Mouse (Mus musculus) MEL (cell line): ENCODE measurements around the gene Arhgap42. TPM values are rescaled to one million over a fixed set of nuclear protein-coding genes. Genes with fewer than 3 reads are reported as not detected.

Source experiments
- DNase-seq: peaks from one replicate; pipeline ENCODE4 v3.0.0; 2011; ENCODE audit warnings: low read depth, low spot score
- H3K27ac ChIP-seq: 2 replicates; pipeline ENCODE4 v1.5.1; 2012; ENCODE audit warnings: low read depth, mild to moderate bottlenecking, control low read depth, low read length, moderate library complexity; ENCODE audit not compliant: control insufficient read depth
- H3K27me3 ChIP-seq, 2 experiments: fragments of 150-350 bp in 1 of 2; sonication (generic) in 1 of 2; 2 replicates each; pipeline ENCODE4 v1.6.1; 2012; ENCODE audit warnings: low read length in 2 of 2, mild to moderate bottlenecking in 2 of 2, improper control_type of control experiment in 1 of 2, moderate library complexity in 1 of 2; ENCODE audit not compliant: insufficient read depth in 2 of 2, control insufficient read depth in 1 of 2
- H3K36me3 ChIP-seq, 2 experiments: 2 replicates each; pipeline ENCODE4 v1.6.1; 2012 to 2014; ENCODE audit warnings: low read length in 2 of 2, improper control_type of control experiment in 1 of 2, inconsistent platforms in 1 of 2, mild to moderate bottlenecking in 1 of 2; ENCODE audit not compliant: insufficient read depth in 2 of 2, control insufficient read depth in 1 of 2
- H3K4me1 ChIP-seq, 2 experiments: fragments of 150-350 bp in 1 of 2; sonication (generic) in 1 of 2; 2 replicates each; pipeline ENCODE4 v1.6.1; 2012; ENCODE audit warnings: low read length in 2 of 2, improper control_type of control experiment in 1 of 2, mild to moderate bottlenecking in 1 of 2; ENCODE audit not compliant: insufficient read depth in 2 of 2, control insufficient read depth in 1 of 2
- H3K4me3 ChIP-seq, 2 experiments: fragments of 150-350 bp in 1 of 2; sonication (generic) in 1 of 2; 2 replicates each; pipeline ENCODE4 v1.5.1; 2012; ENCODE audit warnings: low read depth in 2 of 2, low read length in 2 of 2, mild to moderate bottlenecking in 2 of 2, moderate library complexity in 2 of 2, control low read depth in 1 of 2, improper control_type of control experiment in 1 of 2; ENCODE audit not compliant: control insufficient read depth in 1 of 2, insufficient read depth in 1 of 2
- H3K79me2 ChIP-seq: 2 replicates; pipeline ENCODE4 v1.6.1; 2012; ENCODE audit warnings: mild to moderate bottlenecking, low read length, moderate library complexity; ENCODE audit not compliant: control insufficient read depth, poor library complexity, insufficient read depth
- H3K9ac ChIP-seq: 2 replicates; pipeline ENCODE4 v1.6.1; 2012; ENCODE audit warnings: low read depth, mild to moderate bottlenecking, control low read depth, low read length, moderate library complexity; ENCODE audit not compliant: control insufficient read depth, poor library complexity, severe bottlenecking
- H3K9me3 ChIP-seq: fragments of 150-350 bp; sonication (generic); replicated peaks from 2 replicates; pipeline ENCODE4 v1.6.1; 2012; ENCODE audit warnings: mild to moderate bottlenecking, low read length, improper control_type of control experiment, moderate library complexity; ENCODE audit not compliant: insufficient read depth
- CHD1 ChIP-seq: IDR thresholded peaks from 2 replicates; pipeline ENCODE4 v1.6.1; 2012; ENCODE audit warnings: low read depth, mild to moderate bottlenecking, inconsistent platforms, low read length, improper control_type of control experiment
- E2F4 ChIP-seq: IDR thresholded peaks from 2 replicates; pipeline ENCODE4 v1.6.1; 2011; ENCODE audit warnings: low read depth, low read length, improper control_type of control experiment, borderline replicate concordance
- HCFC1 ChIP-seq: IDR thresholded peaks from 2 replicates; pipeline ENCODE4 v1.6.1; 2012; ENCODE audit warnings: low read depth, mild to moderate bottlenecking, inconsistent platforms, low read length, improper control_type of control experiment, moderate library complexity
- JUND ChIP-seq: IDR thresholded peaks from 2 replicates; pipeline ENCODE4 v1.6.1; 2011; ENCODE audit warnings: low read depth, mild to moderate bottlenecking, improper control_type of control experiment, low read length
- KAT2A ChIP-seq: conservative IDR thresholded peaks from 2 replicates; pipeline ENCODE4 v1.6.1; 2012; ENCODE audit warnings: low read depth, low read length, improper control_type of control experiment, inconsistent platforms
- MAFK ChIP-seq: IDR thresholded peaks from 2 replicates; pipeline ENCODE4 v1.6.1; 2011; ENCODE audit warnings: low read depth, mild to moderate bottlenecking, low read length, improper control_type of control experiment, borderline replicate concordance
- MAX ChIP-seq: IDR thresholded peaks from 2 replicates; pipeline ENCODE4 v1.6.1; 2011; ENCODE audit warnings: low read length, improper control_type of control experiment
- MEF2A ChIP-seq: IDR thresholded peaks from 2 replicates; pipeline ENCODE4 v1.6.1; 2014; ENCODE audit warnings: low read depth, mild to moderate bottlenecking, inconsistent platforms, low read length, improper control_type of control experiment; ENCODE audit not compliant: poor library complexity, insufficient replicate concordance, severe bottlenecking; ENCODE audit errors: extremely low read depth
- MYC ChIP-seq: IDR thresholded peaks from 2 replicates; pipeline ENCODE4 v1.6.1; 2011; ENCODE audit warnings: low read depth, mild to moderate bottlenecking, low read length, improper control_type of control experiment, moderate library complexity
- NELFE ChIP-seq: IDR thresholded peaks from 2 replicates; pipeline ENCODE4 v1.6.1; 2011; ENCODE audit warnings: low read depth, low read length, improper control_type of control experiment
- NRF1 ChIP-seq: IDR thresholded peaks from 2 replicates; pipeline ENCODE4 v1.6.1; 2014; ENCODE audit warnings: low read depth, mild to moderate bottlenecking, inconsistent platforms, low read length, improper control_type of control experiment, moderate library complexity; ENCODE audit not compliant: poor library complexity, insufficient read depth, severe bottlenecking
- POLR2A ChIP-seq, 2 experiments: IDR thresholded peaks; 2 replicates each; pipeline ENCODE4 v1.6.1; 2011 to 2012; ENCODE audit warnings: low read length in 2 of 2, mild to moderate bottlenecking in 2 of 2, control low read depth in 1 of 2, improper control_type of control experiment in 1 of 2, low read depth in 1 of 2, moderate library complexity in 1 of 2; ENCODE audit not compliant: control insufficient read depth in 1 of 2, insufficient read depth in 1 of 2, poor library complexity in 1 of 2
- RCOR1 ChIP-seq: IDR thresholded peaks from 2 replicates; pipeline ENCODE4 v1.6.1; 2012; ENCODE audit warnings: low read depth, mild to moderate bottlenecking, inconsistent platforms, low read length, improper control_type of control experiment
- SIN3A ChIP-seq: IDR thresholded peaks from 2 replicates; pipeline ENCODE4 v1.6.1; 2012; ENCODE audit warnings: low read length, improper control_type of control experiment, inconsistent platforms
- TCF12 ChIP-seq: IDR thresholded peaks from 2 replicates; pipeline ENCODE4 v1.6.1; 2014; ENCODE audit warnings: low read depth, mild to moderate bottlenecking, inconsistent platforms, low read length, improper control_type of control experiment, moderate library complexity
- USF2 ChIP-seq, 2 experiments: IDR thresholded peaks; 2 replicates each; pipeline ENCODE4 v1.6.1; 2011 to 2012; ENCODE audit warnings: improper control_type of control experiment in 2 of 2, low read length in 2 of 2, borderline replicate concordance in 1 of 2, inconsistent platforms in 1 of 2, low read depth in 1 of 2, mild to moderate bottlenecking in 1 of 2; ENCODE audit not compliant: insufficient read depth in 1 of 2
- ZC3H11A ChIP-seq: IDR thresholded peaks from 2 replicates; pipeline ENCODE4 v1.6.1; 2012; ENCODE audit warnings: low read depth, mild to moderate bottlenecking, inconsistent platforms, low read length, improper control_type of control experiment
- ZKSCAN1 ChIP-seq: IDR thresholded peaks from 2 replicates; pipeline ENCODE4 v1.6.1; 2012; ENCODE audit warnings: low read depth, mild to moderate bottlenecking, inconsistent platforms, low read length, improper control_type of control experiment, moderate library complexity
- polyA plus RNA-seq, 2 experiments: library from polyadenylated mRNA; stranded (reverse) in 1 of 2; unstranded in 1 of 2; fragments of >175 nt in 1 of 2; fragments of >200 nt in 1 of 2; gene quantifications; 2 replicates each; pipeline versions ENCODE4 v1.2.1 to v1.2.4; 2012; ENCODE audit warnings: low replicate concordance in 2 of 2, low read depth in 1 of 2; ENCODE audit not compliant: insufficient read length in 2 of 2, insufficient read depth in 1 of 2, missing spikeins in 1 of 2
- total RNA-seq: library from RNA; depleted of rRNA; stranded (reverse); fragments of 300-350 nt; gene quantifications from 2 replicates; pipeline ENCODE4 v1.2.3, GENCODE M21; 2012

Arhgap42 gene
- total and polyA plus RNA-seq, 3 experiments: not detected

GRCm38 (mm10) chr9:9093096-9093495 is 145.8 kb downstream of the Arhgap42 start:
- no peak for TF ChIP-seq CHD1
- no peak for TF ChIP-seq ZC3H11A
- no peak for TF ChIP-seq MYC
- no peak for TF ChIP-seq HCFC1
- TF ChIP-seq MAFK: no peak
- TF ChIP-seq USF2 (IDR thresholded peaks at IDR 0.05; ENCODE audit: borderline replicate concordance in 1 of 2, insufficient read depth in 1 of 2, low read depth in 1 of 2, low read length in 2 of 2): no peak
- no peak for TF ChIP-seq KAT2A
- TF ChIP-seq, all 39 proteins: peak for 0
- no peaks in the 10 kb centered on the region for H3K4me1 ChIP-seq
- DNase-seq: no peak

GRCm38 (mm10) chr9:9083441-9083840 is 155.5 kb downstream of the Arhgap42 start:
- Histone ChIP-seq H3K27me3 (no peaks in the 10 kb centered on the region), H3K4me3 (no peak overlapping the region), H3K9ac (no peak overlapping the region), H3K9me3 (no peaks in the 10 kb centered on the region), H3K36me3 (no peaks in the 10 kb centered on the region), H3K27ac (no peak overlapping the region), H3K4me1 (no peaks in the 10 kb centered on the region), H3K79me2 (no peaks in the 10 kb centered on the region)
- TF ChIP-seq ZKSCAN1 (no peak), SIN3A (no peak), POLR2A (IDR thresholded peaks at IDR 0.05; ENCODE audit: control insufficient read depth in 1 of 2, insufficient read depth in 1 of 2, low read depth in 1 of 2, low read length in 2 of 2, poor library complexity in 1 of 2) (no peak), KAT2A (no peak), E2F4 (no peak), RCOR1 (no peak), NELFE (no peak)
- DNase-seq: no peak

More at GRCm38 (mm10) chr9:9093096-9093495, 145.8 kb downstream of the Arhgap42 start:
- H3K27me3 ChIP-seq: no peaks in the 10 kb centered on the region
- H3K36me3 ChIP-seq: no peaks in the 10 kb centered on the region
- H3K9me3 ChIP-seq: no peaks in the 10 kb centered on the region
- no peak overlapping the region for H3K9ac ChIP-seq
- no peak overlapping the region for H3K4me3 ChIP-seq
- H3K79me2 ChIP-seq: no peaks in the 10 kb centered on the region
- H3K27ac ChIP-seq: no peak overlapping the region

- Histone ChIP-seq H3K4me1 (no peaks in the 10 kb centered on the region), H3K9me3 (no peaks in the 10 kb centered on the region), H3K27ac (no peak overlapping the region), H3K27me3 (no peaks in the 10 kb centered on the region), H3K36me3 (no peaks in the 10 kb centered on the region), H3K79me2 (no peaks in the 10 kb centered on the region), H3K9ac (no peak overlapping the region), H3K4me3 (no peak overlapping the region)
- TF ChIP-seq JUND (no peak), MAX (no peak), TCF12 (no peak), NRF1 (no peak), MEF2A (no peak)
- DNase-seq: no peak
These were observed 186.0 kb downstream of the Arhgap42 start for GRCm38 (mm10) chr9:9052920-9053319.
